Mouse (Mus musculus) brain, embryonic 14.5 days (tissue): ENCODE data around the gene Fam110c. TPM values are rescaled to one million over a fixed set of nuclear protein-coding genes. Genes with fewer than 3 reads are reported as not detected.

Experiments
- DNase-seq: peaks from one replicate; pipeline ENCODE4 v3.0.0-alpha.2; 2011; ENCODE audit warnings: low read depth
- CTCF ChIP-seq: fragments of 200-500 bp; IDR thresholded peaks from 2 replicates; pipeline ENCODE4 v1.5.1; 2012; ENCODE audit warnings: inconsistent platforms, mild to moderate bottlenecking, moderate library complexity, borderline replicate concordance; ENCODE audit not compliant: insufficient read depth, insufficient read length; ENCODE audit errors: extremely low read depth
- POLR2A ChIP-seq: fragments of 200-500 bp; IDR thresholded peaks from 2 replicates; pipeline ENCODE4 v1.6.1; 2012; ENCODE audit warnings: mild to moderate bottlenecking, inconsistent platforms, borderline replicate concordance; ENCODE audit not compliant: poor library complexity, insufficient read depth, insufficient read length, severe bottlenecking; ENCODE audit errors: extremely low read depth
- polyA plus RNA-seq: library from polyadenylated mRNA; depleted of rRNA; stranded (reverse); fragments of >200 nt; gene quantifications from 2 replicates; pipeline ENCODE4 v1.2.3, GENCODE M21; 2012; rRNA removed

The Fam110c gene
- polyA plus RNA-seq, 1 experiment, result not detected

GRCm38 (mm10) chr12:31129548-31129947, 55.9 kb downstream of the Fam110c start:
- no peak for TF ChIP-seq POLR2A
- no peak for TF ChIP-seq CTCF
- DNase-seq, result no peak

Other genes with a start within 250 kb of the Fam110c start
- gene Alkal2, start 189.5 kb upstream of the Fam110c start, polyA plus RNA-seq, result 0.19 and 0.55 TPM in 2 replicates
- gene Acp1, start 162.3 kb upstream of the Fam110c start, polyA plus RNA-seq, result 9.5 and 22.3 TPM in 2 replicates
- 19.3 and 23.0 TPM in 2 replicates for gene Sh3yl1, start 162.2 kb upstream of the Fam110c start, polyA plus RNA-seq
- gene Gm6993, start 166.9 kb downstream of the Fam110c start, polyA plus RNA-seq, result not detected in 2 replicates
- gene Lamb1, start 191.4 kb downstream of the Fam110c start, polyA plus RNA-seq, result 12.3 and 25.7 TPM in 2 replicates